Mouse (Mus musculus) cerebellum, adult 11-12 months (tissue): ENCODE measurements at regions not wholly inside any gene's neighbourhood (a gene's known extent, or its start where the extent isn't known, plus 50 kb on each side); places are given as distances from the start of the nearest gene placed in this dataset.

Experiments
- DNase-seq: peaks from one replicate; pipeline ENCODE4 v3.0.0; 2022

- DNase-seq: no peak
Observed at GRCm38 (mm10) chr14:54097026-54097425, 156.9 kb downstream of the Dad1 start.

- no peak for DNase-seq
Observed at GRCm38 (mm10) chr14:54092444-54092843, 161.5 kb downstream of the Dad1 start.

GRCm38 (mm10) chr14:54086660-54087059 is 167.2 kb downstream of the Dad1 start:
- DNase-seq: no peak

- DNase-seq: no peak
Observed at GRCm38 (mm10) chr14:54074659-54075058, 179.2 kb downstream of the Dad1 start.

GRCm38 (mm10) chr14:54072283-54072912 is 181.5 kb downstream of the Dad1 start:
- no peak for DNase-seq

GRCm38 (mm10) chr14:54070240-54070639 is 183.7 kb downstream of the Dad1 start:
- DNase-seq: no peak

- DNase-seq: no peak
Observed at GRCm38 (mm10) chr14:54068684-54069083, 185.2 kb downstream of the Dad1 start.

- no peak for DNase-seq
Observed at GRCm38 (mm10) chr14:54065466-54065865, 188.4 kb downstream of the Dad1 start.

GRCm38 (mm10) chr14:54064541-54065402 is 189.1 kb downstream of the Dad1 start:
- peak; percentile 24 for DNase-seq

GRCm38 (mm10) chr14:54061570-54061969 is 192.3 kb downstream of the Dad1 start:
- DNase-seq: no peak

- peak; percentile 18 for DNase-seq
Observed at GRCm38 (mm10) chr14:54059776-54060175, 194.1 kb downstream of the Dad1 start.

GRCm38 (mm10) chr14:54059096-54059495 is 194.8 kb downstream of the Dad1 start:
- no peak for DNase-seq

- DNase-seq: no peak
Observed at GRCm38 (mm10) chr14:54056691-54057090, 197.2 kb downstream of the Dad1 start.

GRCm38 (mm10) chr14:54055390-54055789 is 198.5 kb downstream of the Dad1 start:
- DNase-seq: no peak

- no peak for DNase-seq
Observed at GRCm38 (mm10) chr14:54042286-54042685, 211.6 kb downstream of the Dad1 start.

GRCm38 (mm10) chr14:54040644-54041043 is 213.3 kb downstream of the Dad1 start:
- no peak for DNase-seq

- no peak for DNase-seq
Observed at GRCm38 (mm10) chr14:54034516-54034915, 219.4 kb downstream of the Dad1 start.

- no peak for DNase-seq
Observed at GRCm38 (mm10) chr14:54023552-54023951, 230.4 kb downstream of the Dad1 start.

- no peak for DNase-seq
Observed at GRCm38 (mm10) chr14:54021443-54021842, 232.5 kb downstream of the Dad1 start.

GRCm38 (mm10) chr14:54014628-54015027 is 239.3 kb downstream of the Dad1 start:
- DNase-seq: no peak

- no peak for DNase-seq
Observed at GRCm38 (mm10) chr14:54002083-54002482, 251.8 kb downstream of the Dad1 start.

- no peak for DNase-seq
Observed at GRCm38 (mm10) chr14:54000527-54000926, 253.4 kb downstream of the Dad1 start.

GRCm38 (mm10) chr14:53993427-53993826 is 260.5 kb downstream of the Dad1 start:
- no peak for DNase-seq

GRCm38 (mm10) chr14:53992712-53993286 is 261.1 kb downstream of the Dad1 start:
- DNase-seq: no peak
